Mouse (Mus musculus) 3134 (cell line): ENCODE data around the gene Cd63.
A peak's percentile ranks its signal among the peaks of the same experiment; 100 is the strongest.

ENCODE experiments used
- DNase-seq: peaks from one replicate; pipeline ENCODE4 v3.0.0-alpha.2; 2011; ENCODE audit warnings: low spot score; ENCODE audit not compliant: insufficient read length; ENCODE audit errors: extremely low read depth

Cd63 gene

DNA sequence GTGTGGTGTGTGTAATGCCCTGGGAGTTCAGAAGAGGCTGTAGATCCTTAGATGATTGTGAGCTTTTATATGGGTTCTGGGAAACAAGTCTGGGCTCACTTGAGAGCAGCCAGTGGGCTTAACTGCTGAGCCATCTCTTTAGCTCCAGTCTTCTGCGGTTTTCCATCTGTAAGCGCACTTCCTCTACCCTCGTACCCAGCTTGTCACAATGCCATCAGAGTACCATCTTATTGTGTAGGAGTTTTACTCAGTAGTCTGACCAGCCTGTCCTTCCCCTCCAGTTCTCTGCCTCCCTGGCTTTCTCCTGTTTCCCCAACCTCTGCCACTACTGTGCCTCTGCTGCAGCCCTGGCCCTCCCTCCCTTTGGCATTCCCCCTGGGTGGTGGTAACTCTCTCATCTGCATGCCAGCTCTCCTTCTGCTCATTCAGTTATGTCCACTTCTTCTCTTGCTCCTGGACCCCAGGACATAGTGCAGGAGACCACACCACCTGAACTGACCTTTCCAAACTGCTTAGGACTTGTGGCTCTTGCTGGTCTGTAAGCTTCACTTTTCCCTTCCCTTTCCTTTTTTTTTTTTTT lies 1.7 kb downstream of the Cd63 start:
- DNase-seq = no peak

DNA sequence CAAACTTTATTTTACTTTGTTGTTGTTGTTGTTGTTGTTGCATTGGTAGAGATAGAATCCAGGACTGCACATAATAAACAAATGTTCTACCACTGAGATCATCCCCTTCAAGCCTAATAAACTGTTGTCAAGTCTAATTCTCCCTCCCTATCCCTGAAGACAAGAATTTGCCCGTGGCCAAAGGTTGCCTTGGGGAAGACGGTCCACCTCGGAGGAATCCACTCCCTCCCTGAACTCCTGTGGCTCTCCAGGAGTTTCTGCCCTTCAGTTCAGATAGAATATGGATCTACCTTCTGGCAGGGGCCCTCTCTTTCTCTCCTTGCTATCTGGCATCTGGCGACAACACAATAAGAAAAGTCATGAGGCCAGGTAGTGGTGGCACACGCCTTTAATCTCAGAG lies 4.0 kb downstream of the Cd63 start:
- DNase-seq = no peak

DNA sequence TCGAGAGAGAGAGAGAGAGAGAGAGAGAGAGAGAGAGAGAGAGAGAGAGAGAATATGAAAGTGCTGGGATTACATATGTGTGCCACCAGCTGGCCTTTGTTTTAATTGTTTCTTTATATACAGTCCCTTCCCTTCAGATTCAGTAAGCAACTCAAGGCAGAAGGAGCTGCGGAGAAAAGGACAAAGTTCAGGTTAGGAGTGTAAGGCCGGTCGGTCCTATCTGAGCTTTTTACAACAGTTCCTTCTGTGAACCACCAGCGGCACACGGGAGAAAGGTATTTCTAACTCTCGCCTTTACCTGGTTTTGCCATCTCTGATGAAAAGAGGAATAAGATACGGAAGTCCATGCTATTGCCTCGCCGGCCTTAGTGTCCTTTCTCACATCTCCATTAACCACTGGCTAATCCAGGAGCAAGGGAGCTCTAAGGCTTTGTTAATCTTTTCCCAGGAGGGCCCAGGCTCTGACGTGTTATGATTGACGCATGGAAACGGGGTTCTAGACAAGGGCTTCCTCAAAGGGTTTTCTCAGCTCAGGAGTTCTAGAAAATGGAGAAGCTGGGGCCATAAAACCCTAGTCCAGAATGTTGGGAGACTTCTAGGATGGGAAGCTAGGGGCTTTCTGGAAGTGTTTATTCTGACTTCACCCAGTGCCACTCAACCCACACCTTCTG lies 8.1 kb downstream of the Cd63 start:
- DNase-seq = no peak

DNA sequence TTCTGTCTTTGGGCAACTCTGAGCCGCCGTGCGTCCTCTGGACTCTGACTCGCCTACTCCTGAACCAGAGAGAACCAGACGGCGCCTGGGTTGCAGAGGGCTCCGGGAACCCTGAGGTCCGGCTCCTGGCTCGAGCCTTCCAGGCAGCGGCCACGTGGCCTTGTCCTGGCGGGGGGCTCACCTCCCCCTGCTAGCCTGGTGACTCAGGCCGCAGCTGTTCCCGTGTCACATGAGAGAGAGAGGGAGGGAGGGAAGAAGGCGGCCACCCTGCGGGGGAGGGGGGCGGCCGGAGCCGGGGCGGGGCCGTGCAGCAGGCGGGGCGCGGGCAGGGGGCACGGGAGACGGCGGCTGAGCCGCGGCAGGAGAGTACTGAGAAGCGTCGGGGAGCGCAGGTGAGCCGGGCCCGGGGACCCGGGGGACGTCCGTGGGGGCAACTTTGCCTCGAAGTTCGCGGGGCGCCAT lies 8.8 kb downstream of the Cd63 start:
- peak; percentile 92 for DNase-seq

DNA sequence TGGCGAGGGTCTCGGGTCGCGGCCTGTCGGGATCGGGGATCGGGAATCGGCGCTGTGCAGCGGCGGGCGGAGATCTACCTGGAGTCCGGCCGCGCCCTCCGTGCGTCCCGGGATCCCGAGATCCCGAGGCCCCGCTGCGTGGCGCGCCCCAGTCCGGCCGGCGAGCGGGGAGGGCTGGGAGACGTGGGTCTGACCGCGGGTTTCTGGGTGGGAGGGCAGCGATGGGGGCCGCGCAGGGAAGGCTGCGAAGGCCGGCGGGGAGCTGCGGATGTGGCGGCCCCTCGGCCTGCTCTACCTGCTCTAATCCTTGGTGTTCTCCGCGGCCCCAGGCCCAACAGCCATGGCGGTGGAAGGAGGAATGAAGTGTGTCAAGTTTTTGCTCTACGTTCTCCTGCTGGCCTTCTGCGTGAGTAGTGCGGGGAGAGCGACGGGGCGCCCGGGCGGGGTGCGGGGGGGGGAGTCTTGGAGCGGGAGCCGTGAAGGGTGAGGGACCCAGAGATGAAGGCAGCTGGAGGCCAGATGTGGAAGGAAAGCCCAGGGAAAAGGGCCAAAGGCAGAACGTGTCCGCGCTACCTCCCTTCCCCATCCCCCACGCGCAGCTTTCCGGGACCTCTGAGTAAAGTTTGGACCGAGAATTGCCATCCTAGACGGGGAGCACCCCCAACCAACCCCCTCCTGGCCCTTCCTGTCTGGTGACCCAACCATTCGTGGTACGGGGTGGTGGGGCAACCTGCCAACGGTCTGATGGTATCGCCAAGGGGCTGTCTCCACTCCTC lies 9.5 kb downstream of the Cd63 start:
- DNase-seq = peak; percentile 73

DNA sequence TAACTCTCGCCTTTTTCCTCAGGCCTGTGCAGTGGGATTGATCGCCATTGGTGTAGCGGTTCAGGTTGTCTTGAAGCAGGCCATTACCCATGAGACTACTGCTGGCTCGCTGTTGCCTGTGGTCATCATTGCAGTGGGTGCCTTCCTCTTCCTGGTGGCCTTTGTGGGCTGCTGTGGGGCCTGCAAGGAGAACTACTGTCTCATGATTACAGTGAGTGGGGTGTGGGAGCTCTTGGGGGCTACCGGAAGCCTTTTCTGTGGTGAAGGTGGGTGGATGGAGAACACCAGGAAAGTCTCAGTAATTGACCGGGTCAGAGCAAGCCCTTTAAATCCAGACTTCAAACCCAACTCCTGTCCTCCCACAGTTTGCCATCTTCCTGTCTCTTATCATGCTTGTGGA lies 10.6 kb downstream of the Cd63 start:
- DNase-seq = no peak

DNA sequence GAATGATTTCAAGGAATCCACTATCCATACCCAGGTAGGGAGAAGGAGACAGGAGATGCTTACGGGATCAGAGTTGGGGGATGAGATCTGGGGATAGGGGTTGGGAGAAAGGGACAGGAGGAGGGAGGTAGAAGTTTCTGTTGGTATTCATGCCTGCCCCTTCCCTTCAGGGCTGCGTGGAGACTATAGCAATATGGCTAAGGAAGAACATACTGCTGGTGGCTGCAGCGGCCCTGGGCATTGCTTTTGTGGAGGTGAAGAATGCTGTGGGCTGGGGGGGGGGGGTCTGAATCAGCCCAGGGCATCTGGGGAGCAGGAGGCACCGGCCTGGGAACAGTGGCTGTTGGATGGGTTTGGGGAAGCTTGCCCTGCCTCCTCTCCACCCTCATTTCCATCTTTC lies 11.5 kb downstream of the Cd63 start:
- no peak for DNase-seq

DNA sequence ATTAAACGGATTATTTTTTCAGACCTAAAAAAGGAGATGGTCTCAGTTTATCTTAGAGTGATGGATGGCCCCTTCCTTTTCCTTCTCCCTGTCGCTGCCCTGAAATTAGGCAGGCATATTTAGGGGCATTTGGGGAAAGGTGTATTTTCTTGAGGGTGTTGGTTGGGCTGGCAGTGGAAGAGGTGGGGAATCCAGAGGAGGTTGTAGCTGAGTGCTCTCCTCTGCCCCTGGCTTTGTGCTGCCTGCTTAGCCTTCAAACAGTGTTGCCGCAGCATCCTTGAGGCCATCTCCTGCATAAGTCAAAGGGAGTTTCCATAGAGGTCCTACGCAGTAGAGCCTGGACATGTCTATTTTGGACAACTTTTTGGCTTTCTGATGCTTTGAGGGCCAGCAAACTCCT lies 12.0 kb downstream of the Cd63 start:
- no peak for DNase-seq

DNA sequence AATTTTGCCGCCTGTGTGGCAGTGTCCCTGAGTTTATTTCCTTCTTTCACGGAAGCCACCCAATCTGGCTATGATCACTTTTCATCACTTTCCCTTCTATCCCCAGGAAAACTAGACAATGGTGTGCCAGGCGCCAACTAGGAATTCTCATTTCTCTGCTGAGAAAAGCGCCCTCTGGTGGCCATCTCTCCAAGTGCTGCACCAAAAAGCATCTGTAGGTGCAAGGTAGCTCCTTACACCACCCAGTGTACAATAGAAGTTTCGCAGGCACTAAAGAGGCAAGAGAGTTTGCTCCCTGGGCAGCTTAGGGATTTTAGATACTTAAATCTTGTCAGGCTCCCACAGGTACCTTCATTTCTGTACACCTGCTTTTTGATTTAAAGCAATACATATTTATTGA lies 12.4 kb downstream of the Cd63 start:
- DNase-seq = peak; percentile 56

DNA sequence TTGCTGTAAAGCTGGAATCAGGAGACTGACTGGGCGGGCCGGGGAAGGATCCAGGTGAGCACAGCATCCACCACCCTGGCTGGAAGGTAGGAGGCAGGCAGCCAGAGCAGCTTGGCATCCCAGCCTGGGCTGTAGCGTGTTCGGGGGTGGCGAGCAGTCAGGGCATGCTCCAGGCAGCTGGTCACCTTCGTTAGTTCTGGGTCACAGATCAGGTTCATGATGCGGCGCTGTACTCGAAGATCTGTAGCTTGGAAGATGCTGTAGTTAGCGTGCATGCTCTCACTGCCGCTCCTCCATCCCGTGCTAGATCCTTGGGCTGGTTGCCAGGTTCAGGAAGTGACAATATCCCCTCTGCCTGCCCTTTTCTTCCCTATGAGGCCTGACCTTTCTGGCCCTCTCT lies 12.9 kb downstream of the Cd63 start:
- no peak for DNase-seq

DNA sequence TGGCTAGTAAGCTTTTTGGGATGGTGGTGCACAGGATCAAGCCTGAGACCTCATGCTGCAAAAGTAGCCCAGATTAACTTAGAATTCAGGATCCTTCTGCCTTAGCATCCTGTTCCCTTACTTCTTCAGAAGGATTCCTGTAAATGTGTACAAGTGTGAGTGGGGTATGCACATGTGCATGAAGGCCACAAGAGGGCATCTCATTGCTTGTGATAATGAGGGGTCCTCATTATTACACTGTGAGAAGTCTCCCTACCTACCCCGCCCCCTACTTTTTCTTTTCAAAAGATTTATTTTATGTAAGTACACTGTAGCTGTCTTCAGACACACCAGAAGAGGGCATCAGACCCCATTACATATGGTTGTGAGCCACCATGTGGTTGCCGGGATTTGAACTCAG lies 14.8 kb downstream of the Cd63 start:
- no peak for DNase-seq

DNA sequence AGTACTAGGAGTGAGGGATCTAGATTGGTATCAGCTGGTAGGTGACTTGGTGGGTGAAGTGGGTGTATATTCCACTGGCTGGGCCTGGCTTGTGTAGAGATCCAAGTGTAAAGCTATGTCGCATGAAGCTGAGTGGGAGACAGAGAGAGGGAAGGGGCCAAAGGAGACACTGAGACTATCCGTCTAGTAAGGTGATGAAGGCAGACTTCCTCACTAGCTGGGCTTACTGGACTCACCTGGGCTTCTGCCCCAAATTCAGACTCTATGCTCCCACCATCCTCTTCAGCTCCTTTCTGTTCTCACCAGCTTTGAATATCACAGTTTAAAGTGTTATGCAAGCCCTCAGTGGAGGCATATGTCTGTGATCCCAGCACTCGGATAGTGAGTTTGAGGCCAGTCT lies 15.9 kb downstream of the Cd63 start:
- DNase-seq = no peak

DNA sequence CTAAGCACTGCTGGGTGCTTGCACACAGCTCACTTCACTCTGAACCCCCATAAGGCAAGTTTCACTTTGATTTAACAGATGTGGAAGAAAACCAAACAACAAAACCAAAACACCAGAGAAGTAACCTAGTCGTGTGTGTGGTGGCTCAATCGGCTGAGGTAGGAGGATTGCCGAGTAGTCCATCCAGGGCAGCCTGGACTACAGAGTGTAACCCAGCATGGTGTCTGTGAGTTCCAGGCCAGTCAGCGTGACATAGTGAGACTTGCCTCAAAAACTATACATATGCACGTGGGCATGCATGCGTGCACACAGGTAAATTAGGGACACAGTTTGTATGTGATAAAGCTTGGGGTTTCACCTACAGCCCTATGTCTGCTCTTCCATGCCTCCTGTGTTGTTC lies 16.6 kb downstream of the Cd63 start:
- no peak for DNase-seq

DNA sequence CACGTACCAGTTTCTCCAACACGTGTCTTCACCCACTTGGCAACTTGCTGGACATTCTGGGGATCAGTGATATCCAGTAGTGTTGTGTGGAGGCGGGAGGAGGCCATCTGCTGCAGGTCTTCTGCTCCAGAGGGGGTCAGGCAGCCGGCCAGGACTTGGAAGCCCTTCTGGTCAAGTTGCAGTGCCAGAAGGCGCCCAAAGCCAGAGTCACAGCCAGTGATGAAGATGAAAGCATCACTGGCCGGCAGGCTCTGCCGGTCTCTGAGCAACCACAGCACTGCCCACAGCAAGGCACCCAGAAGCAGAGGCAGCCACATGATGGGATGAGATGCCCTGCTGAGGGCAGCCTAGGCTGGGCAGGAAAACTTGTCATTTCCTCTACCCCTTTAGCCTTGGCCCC lies 17.5 kb downstream of the Cd63 start:
- peak; percentile 64 for DNase-seq

DNA sequence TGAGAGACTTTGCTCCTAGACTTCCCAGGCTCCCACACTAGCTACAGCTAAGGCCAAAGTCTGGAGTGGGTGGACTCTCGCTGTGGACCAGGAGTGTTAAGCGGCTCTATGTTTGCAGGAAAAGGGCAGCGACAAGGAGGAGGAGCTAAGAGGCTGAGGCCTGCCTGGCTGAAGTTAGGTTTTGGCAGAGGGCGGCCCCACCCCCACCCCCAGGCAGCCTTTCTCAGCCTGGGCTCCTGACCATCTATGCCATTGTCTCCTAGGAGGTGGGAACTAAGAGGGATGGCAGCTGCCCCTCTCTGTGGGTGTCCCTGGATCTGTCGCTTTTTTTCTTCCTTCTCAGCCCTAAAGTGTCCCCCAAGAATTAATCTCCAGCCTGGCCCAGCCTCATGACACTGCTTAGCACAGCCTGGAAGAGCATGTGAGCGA lies 18.4 kb downstream of the Cd63 start:
- peak; percentile 51 for DNase-seq

DNA sequence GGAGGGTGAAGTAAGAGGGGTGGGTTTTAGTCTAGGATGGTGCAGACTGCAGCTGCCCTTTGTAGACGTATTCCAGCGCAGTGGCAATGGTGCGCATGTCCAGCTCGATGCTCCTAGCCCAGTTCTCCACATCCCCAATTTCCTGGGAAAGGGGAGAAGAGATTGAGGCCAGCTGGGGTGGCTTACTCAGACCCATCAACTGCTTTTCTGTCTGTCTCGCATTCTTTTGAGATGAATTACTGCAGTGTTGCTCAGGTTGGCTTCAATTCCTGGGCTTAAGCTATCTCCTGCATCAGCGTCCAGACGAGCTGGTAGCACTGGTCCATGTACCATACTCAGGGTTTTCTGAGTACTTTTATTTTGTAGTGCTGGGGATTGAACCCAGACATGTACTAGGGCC lies 19.2 kb downstream of the Cd63 start:
- peak; percentile 36 for DNase-seq

DNA sequence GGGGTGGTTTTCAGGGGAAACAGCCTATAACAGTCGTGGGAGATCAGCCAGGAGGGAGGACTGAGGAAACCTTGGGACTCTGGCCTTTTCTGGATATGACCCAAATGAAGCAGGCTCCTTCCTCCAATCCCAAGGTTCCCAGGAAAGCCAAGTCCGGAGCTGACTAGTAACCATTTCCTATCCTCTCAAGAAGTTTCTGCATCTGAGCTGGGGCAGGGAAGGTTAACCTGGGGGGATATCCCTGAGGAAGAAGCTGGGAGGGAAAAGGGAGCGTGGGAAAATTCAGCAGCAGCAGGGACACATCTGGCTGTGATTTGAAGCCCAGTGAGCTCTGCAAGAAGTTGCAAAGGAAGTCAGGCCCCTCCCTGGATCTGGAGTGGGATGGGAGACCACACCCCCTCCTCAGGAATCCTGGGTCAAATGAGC lies 20.0 kb downstream of the Cd63 start:
- no peak for DNase-seq

DNA sequence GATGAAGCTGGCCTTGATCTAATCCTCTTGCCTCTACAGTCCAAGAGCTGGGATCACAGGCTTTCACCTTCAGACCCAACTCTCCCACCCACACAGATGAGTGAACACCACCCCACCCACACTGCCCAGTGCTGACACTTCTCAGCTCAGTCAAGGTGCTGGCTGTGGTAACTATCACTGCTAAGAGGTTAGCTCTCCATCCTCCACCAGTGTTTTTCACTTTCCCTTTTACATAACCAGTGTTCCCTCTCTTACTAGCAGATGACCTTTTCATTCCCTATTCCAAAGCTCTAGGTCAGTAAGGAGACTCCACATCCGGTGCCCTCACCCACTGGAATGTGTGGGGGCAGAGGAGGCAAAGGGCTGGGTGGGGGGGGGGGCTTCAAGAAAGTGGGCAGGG lies 20.5 kb downstream of the Cd63 start:
- peak; percentile 34 for DNase-seq

DNA sequence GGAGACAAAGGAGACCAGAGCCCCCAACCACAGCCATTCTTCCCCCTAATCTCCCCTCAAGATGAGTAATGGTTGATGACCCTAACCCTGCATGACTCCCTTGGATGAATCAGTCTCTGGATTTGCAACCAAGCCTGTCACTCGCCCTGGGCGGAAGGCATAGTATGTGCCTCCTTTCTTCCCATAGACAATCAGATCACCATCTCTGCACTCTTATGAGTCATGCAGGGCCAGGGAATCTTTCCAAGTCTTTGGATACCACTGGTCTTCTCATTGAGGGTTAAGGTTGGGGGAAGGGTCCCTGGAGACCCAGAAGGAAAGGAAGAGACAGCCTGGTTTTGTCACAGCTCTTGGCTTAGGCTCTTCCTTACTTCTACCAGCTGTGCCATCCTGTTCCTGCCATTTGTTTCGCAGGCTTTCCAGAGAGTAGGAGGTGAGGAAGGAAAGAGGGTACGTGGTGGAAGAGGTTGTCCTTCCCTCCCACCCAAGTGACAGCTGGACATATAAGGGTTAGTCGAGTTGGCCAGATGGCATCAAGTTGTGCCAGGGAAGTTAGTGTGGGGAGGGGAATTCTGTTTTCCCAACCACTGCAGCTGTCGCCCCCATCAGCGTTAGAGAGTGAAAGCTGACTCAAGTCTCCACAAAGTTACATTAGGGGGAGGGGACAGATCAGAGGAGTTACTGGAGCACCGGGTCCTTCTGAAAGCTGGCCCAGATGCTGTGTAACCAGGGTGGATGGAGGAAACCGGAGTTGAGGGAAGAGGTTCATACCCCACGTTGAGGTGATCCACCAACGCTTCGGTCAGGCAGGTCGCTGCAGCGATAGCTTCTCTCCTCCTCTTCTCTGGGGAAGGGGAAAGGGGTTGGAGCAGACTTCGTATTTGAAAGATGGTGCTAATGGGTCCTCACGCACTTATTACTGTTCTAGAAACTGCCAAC lies 21.4 kb downstream of the Cd63 start:
- DNase-seq = peak; percentile 58

DNA sequence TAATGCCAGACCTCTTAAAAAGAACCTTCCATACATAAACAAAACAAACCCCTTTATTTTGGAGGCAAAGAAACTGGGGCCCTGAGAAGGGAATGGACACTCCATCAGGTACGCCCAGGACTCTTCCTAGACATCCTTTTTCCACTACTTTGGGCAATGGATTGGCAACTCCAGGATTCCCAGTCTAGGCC lies 21.9 kb downstream of the Cd63 start, which contains the start of gene Rdh5:
TSS of gene Rdh5 (minus strand) at position 67 of the 191 bp plus-strand sequence.
- no peak for DNase-seq

DNA sequence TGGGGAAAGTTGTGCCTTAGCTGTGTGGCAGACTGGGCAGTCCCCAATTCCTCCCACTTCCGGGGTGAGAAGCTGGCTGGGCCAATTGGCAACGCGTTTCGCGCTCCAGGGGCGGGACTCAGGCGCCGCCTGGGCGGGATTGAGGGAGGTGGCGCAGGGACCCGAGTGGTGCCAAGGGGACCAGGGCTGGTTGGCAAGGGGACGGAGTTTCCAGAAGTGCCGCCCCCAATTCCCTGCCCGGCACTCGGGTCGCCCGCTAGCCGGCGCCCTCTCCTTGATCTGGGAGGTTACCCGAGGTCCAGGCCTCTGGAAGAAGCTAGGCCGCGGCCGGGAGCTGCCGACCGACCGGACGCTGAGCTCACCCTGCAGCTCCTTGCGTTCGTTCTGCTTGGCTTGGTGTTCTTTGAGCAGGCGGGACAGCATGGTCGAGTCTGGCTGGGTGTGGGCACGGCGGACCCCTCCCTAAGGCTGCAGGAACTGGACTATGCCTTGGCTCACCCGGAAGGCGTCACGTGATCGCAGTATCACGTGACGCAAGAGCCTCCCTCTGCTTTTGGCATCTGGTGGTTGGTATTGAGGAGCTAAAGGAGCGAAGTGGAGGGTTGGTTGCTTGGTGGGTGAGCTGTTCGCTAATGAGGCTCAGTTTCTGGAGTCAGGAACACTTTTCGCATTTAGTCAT lies 22.4 kb downstream of the Cd63 start:
- peak; percentile 100 for DNase-seq
